Mouse (Mus musculus) bone marrow, adult 2 months (tissue): ENCODE measurements at regions not wholly inside any gene's neighbourhood (a gene's known extent, or its start where the extent isn't known, plus 50 kb on each side); places are given as distances from the start of the nearest gene placed in this dataset.

ENCODE experiments used
- CTCF ChIP-seq: fragments of 200-500 bp; IDR thresholded peaks from 2 replicates; pipeline ENCODE4 v1.5.1; 2011; ENCODE audit warnings: low read length, control low read depth; ENCODE audit not compliant: control insufficient read depth, insufficient read depth
- POLR2A ChIP-seq: fragments of 200-500 bp; IDR thresholded peaks from 2 replicates; pipeline ENCODE4 v1.6.1; 2011; ENCODE audit warnings: low read depth, mild to moderate bottlenecking, control low read depth, low read length, borderline replicate concordance; ENCODE audit not compliant: control insufficient read depth

DNA sequence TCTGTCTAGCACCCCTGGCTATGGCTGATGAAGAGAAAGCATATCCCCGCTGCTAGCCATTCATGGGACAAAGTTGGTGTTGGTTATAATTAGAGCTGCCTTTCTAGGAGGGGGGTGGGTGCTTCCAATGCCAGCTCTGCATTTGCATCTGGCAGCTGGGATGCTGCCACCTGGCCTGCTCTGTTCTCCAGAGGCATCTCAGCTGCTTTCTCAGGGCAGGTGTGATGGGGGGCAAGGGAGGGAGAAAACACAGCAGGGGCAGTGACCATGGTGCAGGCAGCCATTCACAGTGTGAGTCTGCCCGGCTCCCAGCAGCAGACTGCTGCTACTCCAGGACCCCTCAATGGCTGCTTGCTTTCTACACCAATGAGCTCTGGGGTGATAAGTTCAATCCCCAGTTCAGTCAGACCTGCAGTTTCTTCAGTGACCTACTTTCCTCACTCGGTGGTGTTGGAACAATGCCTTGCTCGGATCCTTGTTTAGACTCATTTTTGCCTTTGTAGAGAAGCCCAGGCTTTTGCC, 73.9 kb upstream of the Klf7 start:
- TF ChIP-seq POLR2A, result no peak
- TF ChIP-seq CTCF, result no peak
